Mouse (Mus musculus): ENCODE measurements at regions not wholly inside any gene's neighbourhood (a gene's known extent, or its start where the extent isn't known, plus 50 kb on each side); places are given as distances from the start of the nearest gene placed in this dataset.

DNA sequence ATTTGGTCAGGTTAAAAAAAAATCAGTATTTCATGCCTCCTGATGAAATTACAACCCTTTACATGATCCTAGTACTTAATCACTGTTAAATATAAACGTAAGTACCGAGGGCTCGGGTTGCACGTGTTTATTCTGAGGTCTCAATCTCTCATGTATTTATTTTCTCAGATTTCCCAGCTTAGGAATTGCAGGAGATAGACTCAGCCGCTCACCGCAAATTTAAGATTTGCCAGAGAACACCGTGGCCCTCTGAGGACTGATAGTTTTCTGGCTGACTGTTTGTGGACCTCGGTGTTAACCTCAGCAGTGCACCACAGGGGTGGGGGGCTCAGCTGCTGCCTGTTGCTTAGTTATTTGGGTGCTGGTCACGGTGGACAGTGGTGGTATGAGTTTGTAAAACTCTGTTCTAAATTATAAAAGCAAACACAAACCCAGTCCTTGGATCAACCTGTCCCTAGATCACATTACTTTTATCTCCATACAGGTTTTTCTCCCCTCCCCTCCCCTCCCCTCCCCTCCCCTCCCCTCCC lies 121.6 kb upstream of the Lrig3 start:
- TF ChIP-seq CTCF (IDR thresholded peaks at IDR 0.05; ENCODE audit: borderline replicate concordance, insufficient read depth, low read length) (no peak), POLR2A (IDR thresholded peaks at IDR 0.05; ENCODE audit: low read depth, low read length) (no peak)

Data from embryonic fibroblast, embryonic 13.5 days (primary cell).